Mouse (Mus musculus) right cerebral cortex, adult 2 months (tissue): Measurements from ENCODE around the gene Glcci1.

Experiments
- DNase-seq, 2 experiments: peaks; one replicate each; pipeline ENCODE4 v3.0.0; 2021 to 2022; ENCODE audit warnings: low spot score in 2 of 2

Gene Glcci1

GRCm38 (mm10) chr6:8545780-8546179, 36.4 kb downstream of the Glcci1 start:
- DNase-seq: no peak

- no peak for DNase-seq
Measured at GRCm38 (mm10) chr6:8551155-8551554, 41.8 kb downstream of the Glcci1 start.

- DNase-seq: no peak
Measured at GRCm38 (mm10) chr6:8556849-8557571, 47.6 kb downstream of the Glcci1 start.

GRCm38 (mm10) chr6:8560682-8561081, 51.3 kb downstream of the Glcci1 start:
- DNase-seq: no peak

GRCm38 (mm10) chr6:8582377-8582776, 73.0 kb downstream of the Glcci1 start:
- no peak for DNase-seq

- peak in 1 of 2 experiments; percentile 15 for DNase-seq
Measured at GRCm38 (mm10) chr6:8583892-8584291, 74.5 kb downstream of the Glcci1 start.

GRCm38 (mm10) chr6:8591665-8592064, 82.3 kb downstream of the Glcci1 start:
- no peak for DNase-seq

- no peak for DNase-seq
Measured at GRCm38 (mm10) chr6:8617369-8617768, 108.0 kb downstream of the Glcci1 start.

GRCm38 (mm10) chr6:8619582-8620350, 110.4 kb downstream of the Glcci1 start:
- no peak for DNase-seq

GRCm38 (mm10) chr6:8623045-8623444, 113.6 kb downstream of the Glcci1 start:
- peak in 1 of 2 experiments; percentile 39 for DNase-seq

GRCm38 (mm10) chr6:8628226-8628625, 118.8 kb downstream of the Glcci1 start:
- DNase-seq: no peak

- DNase-seq: no peak
Measured at GRCm38 (mm10) chr6:8628715-8629267, 119.4 kb downstream of the Glcci1 start.

GRCm38 (mm10) chr6:8630531-8630930, 121.1 kb downstream of the Glcci1 start:
- no peak for DNase-seq

- no peak for DNase-seq
Measured at GRCm38 (mm10) chr6:8631362-8631761, 122.0 kb downstream of the Glcci1 start.

GRCm38 (mm10) chr6:8631986-8632632, 122.7 kb downstream of the Glcci1 start:
- DNase-seq: no peak

GRCm38 (mm10) chr6:8632701-8633100, 123.3 kb downstream of the Glcci1 start:
- DNase-seq: no peak

- DNase-seq: peak; percentile 57 to 58
Measured at GRCm38 (mm10) chr6:8638122-8638521, 128.7 kb downstream of the Glcci1 start.

GRCm38 (mm10) chr6:8638899-8639298, 129.5 kb downstream of the Glcci1 start:
- DNase-seq: peak; percentile 23 to 38

- DNase-seq: no peak
Measured at GRCm38 (mm10) chr6:8639526-8639925, 130.1 kb downstream of the Glcci1 start.

GRCm38 (mm10) chr6:8640863-8641262, 131.5 kb downstream of the Glcci1 start:
- no peak for DNase-seq

GRCm38 (mm10) chr6:8644703-8645102, 135.3 kb downstream of the Glcci1 start:
- DNase-seq: peak; percentile 54 to 60

- DNase-seq: no peak
Measured at GRCm38 (mm10) chr6:8645708-8646107, 136.3 kb downstream of the Glcci1 start.
